In the genomic region with DNA sequence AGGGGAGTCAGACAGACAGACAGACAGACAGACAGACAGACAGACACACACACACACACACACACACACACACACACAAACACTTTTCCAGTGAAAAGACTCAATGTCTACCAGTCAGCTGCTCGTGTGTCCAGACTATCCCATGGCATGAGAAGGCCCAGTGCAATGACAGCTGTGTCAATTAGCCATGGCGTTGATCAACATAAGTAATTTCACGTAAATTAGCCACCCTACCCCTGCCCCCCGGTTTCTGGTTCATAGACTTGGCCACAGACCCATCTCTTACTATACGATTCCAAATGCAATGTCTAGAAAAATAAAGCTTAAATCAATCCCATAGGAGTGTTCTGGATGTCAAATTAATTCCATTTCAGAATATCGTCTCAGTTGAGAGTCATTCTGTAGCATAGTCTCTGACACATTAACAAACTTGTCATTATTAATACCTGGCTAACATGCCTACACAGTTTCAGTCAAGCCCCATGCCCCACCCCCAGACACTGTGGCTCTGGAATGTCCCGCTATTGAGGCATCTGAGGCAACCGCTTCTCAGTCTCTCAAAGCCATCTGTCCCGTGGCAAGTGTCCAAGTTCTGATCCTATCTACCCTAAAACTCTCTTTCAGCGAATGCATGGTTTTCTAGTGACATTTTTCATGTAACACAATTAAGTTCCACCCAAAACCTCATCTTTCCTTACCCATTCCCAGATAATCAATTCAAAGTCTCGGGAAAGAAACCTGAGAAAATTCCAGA, we compare ENCODE assay signal across 11 mouse cellular contexts.
DNase-seq lines count a peak whose midpoint lies in the region; ATAC-seq lines count a peak whose summit lies in the region.
"Had no signal": no experiment of that assay in that cellular context is flagged by ENCODE, and none has a peak within 500 bp of the region (broad histone marks: within the 10 kb centered on the region; RNA-seq: fewer than 3 reads in every experiment).

No protein-coding gene starts in this region.

- H3K4me3 ChIP-seq in embryonic facial prominence, embryonic 15.5 days (replicated peaks): no peak overlapping the region
- H3K4me3 ChIP-seq: erythroblast, embryonic 14.5 days; stomach, embryonic 15.5 days had no signal

- H3K9ac ChIP-seq in embryonic facial prominence, embryonic 15.5 days: no peak overlapping the region
- H3K9ac ChIP-seq: stomach, embryonic 15.5 days had no signal

- WGBS in embryonic facial prominence, embryonic 15.5 days: 32% methylated on average over 11 of the region's 11 CpGs

- no peaks in the 10 kb centered on the region for H3K9me3 ChIP-seq in embryonic facial prominence, embryonic 15.5 days (replicated peaks)
- H3K9me3 ChIP-seq: stomach, embryonic 15.5 days had no signal

- H3K27me3 ChIP-seq in embryonic facial prominence, embryonic 15.5 days: no peaks in the 10 kb centered on the region
- H3K27me3 ChIP-seq: stomach, embryonic 15.5 days had no signal

- H3K4me1 ChIP-seq in embryonic facial prominence, embryonic 15.5 days: peaks cover 19% of the 10 kb centered on the region

- no peaks in the 10 kb centered on the region for H3K36me3 ChIP-seq in embryonic facial prominence, embryonic 15.5 days
- H3K36me3 ChIP-seq: stomach, embryonic 15.5 days had no signal

- peak; percentile 66; the same call in 1 of the 2 replicates for ATAC-seq in cerebellum, adult (ENCODE audit: insufficient number of reproducible peaks, low FRiP score, low TSS enrichment)
- peak; percentile 76 for ATAC-seq in embryonic facial prominence, embryonic 15.5 days (ENCODE audit: insufficient number of reproducible peaks, low FRiP score, low TSS enrichment, low read depth)
- ATAC-seq: activated CD4-positive, CD25-positive, alpha-beta regulatory T cell, adult 4 months had no signal

- peak; percentile 44 for DNase-seq in layer of hippocampus, adult 11-12 months (ENCODE audit: low spot score)
- no peak for DNase-seq in layer of hippocampus, adult 9-10 months (ENCODE audit: low spot score)
- peak; percentile 9 for DNase-seq in MEL-GATA-1-ER (ENCODE audit: extremely low read depth, low read depth)
- no peak for DNase-seq in thymus, postnatal 0 days (ENCODE audit: low spot score)
- DNase-seq in natural killer cell, adult 2 months (ENCODE audit: low spot score in 2 of 2): no peak
- DNase-seq: kidney, adult 11 months had no signal

- no peak overlapping the region for H3K4me2 ChIP-seq in embryonic facial prominence, embryonic 15.5 days (replicated peaks)
- H3K4me2 ChIP-seq: stomach, embryonic 15.5 days had no signal

- H3K27ac ChIP-seq in embryonic facial prominence, embryonic 15.5 days (replicated peaks): no peak overlapping the region
- H3K27ac ChIP-seq: stomach, embryonic 15.5 days had no signal

Comparison
In these comparisons a context has a peak if more than half of its experiments do, and no peak if none do; other contexts are left out.
1. DNase-seq: peak in layer of hippocampus, adult 11-12 months (single experiment) and MEL-GATA-1-ER (single experiment); none in layer of hippocampus, adult 9-10 months (single experiment), thymus, postnatal 0 days (single experiment) and natural killer cell, adult 2 months (0 of 2).